8 mouse cellular contexts compared by ENCODE assay signal in the genomic region with DNA sequence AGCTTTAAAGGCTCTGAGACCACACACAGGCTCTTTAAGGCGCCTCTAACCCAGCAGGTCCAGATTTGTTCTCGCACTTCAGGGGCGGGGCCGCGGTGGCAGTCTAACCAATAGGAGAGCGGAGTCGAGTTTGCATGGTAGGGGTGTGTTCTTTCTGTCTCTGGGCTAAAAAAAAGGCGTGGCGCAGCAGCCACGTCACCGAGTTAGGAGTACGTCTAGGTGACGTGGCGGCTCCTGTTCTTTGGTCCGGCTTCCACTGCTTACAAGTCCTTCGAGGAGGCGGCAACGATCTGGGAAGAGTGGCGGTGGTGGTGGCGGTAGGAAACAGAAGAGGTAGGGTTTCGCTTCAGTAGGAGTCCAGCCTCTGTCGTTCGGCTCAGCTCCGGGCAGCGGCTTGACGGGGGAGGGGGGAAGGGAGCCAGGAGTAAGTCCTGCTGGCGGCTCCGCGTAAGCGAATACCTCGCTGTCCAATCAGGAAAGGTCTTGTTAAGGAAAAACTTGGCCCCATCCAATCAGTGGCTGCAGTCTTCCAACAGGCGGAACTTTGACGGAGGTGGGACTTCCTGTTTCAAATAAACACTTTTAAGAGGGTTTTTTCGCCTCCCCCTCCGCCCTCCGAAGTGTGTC. TPM values are rescaled to one million over a fixed set of nuclear protein-coding genes. Genes with fewer than 3 reads are reported as not detected.
DNase-seq lines count a peak whose midpoint lies in the region; ATAC-seq and TF ChIP-seq lines count a peak whose summit lies in the region.

A gene (plus strand): TSS at position 171 of the 627 bp plus-strand sequence.

- in situ Hi-C loops in ES-E14 (cut with MboI; ENCODE audit: low sequenced_read_pairs in 2 of 2, unreplicated experiment in 2 of 2): no loop called here

- H3K4me1 ChIP-seq in ES-E14 (ENCODE audit: control insufficient read depth in 2 of 2, insufficient read depth in 2 of 2, low read length in 2 of 2, poor library complexity in 1 of 2): no peaks in the 10 kb centered on the region
- H3K4me1 ChIP-seq in forebrain, embryonic 15.5 days: peaks cover 36% of the 10 kb centered on the region
- peaks cover 13% of the 10 kb centered on the region for H3K4me1 ChIP-seq in lung, adult 2 months (ENCODE audit: control insufficient read depth, insufficient read depth, low read length)

- no peak for TF ChIP-seq CTCF in lung, adult 2 months (IDR thresholded peaks at IDR 0.05; ENCODE audit: insufficient read depth, low read length)

- no peaks in the 10 kb centered on the region for H3K27me3 ChIP-seq in forebrain, embryonic 15.5 days

- H3K4me2 ChIP-seq in forebrain, embryonic 15.5 days (replicated peaks): peak within 1 kb of the TSS; percentile 98

- H3K9me3 ChIP-seq in ES-E14 (ENCODE audit: control insufficient read depth, insufficient read depth, low read depth, low read length): no peaks in the 10 kb centered on the region
- no peaks in the 10 kb centered on the region for H3K9me3 ChIP-seq in forebrain, embryonic 15.5 days

- TF ChIP-seq POLR2A in lung, adult 2 months (IDR thresholded peaks at IDR 0.05; ENCODE audit: borderline replicate concordance, extremely low read depth, low read depth, low read length): peak; percentile 96

- peak within 1 kb of the TSS; percentile 88 to 89 for H3K4me3 ChIP-seq in ES-E14 (ENCODE audit: insufficient read depth in 1 of 2, low read depth in 1 of 2, low read length in 2 of 2, poor library complexity in 1 of 2, severe bottlenecking in 1 of 2)
- peak within 1 kb of the TSS; percentile 82 for H3K4me3 ChIP-seq in forebrain, embryonic 15.5 days
- H3K4me3 ChIP-seq in lung, adult 2 months (replicated peaks; ENCODE audit: extremely low read depth, low read depth, low read length): peak within 1 kb of the TSS; percentile 98

- peak; percentile 98 for DNase-seq in ES-E14 (ENCODE audit: low read depth, low spot score)
- DNase-seq in cerebellum, adult 11-12 months: peak; percentile 97
- peak; percentile 93 for DNase-seq in heart, postnatal 25 days (ENCODE audit: low spot score)
- DNase-seq in layer of hippocampus, adult 18-20 months (ENCODE audit: low spot score in 2 of 2): peak; percentile 93 to 98
- DNase-seq in lung, adult 2 months: peak; percentile 95
- DNase-seq in thymus, adult 18-20 months: peak; percentile 92 to 95

- H3K9ac ChIP-seq in ES-E14 (ENCODE audit: insufficient read depth, low read depth, low read length, poor library complexity, severe bottlenecking): peak within 1 kb of the TSS; percentile 96
- H3K9ac ChIP-seq in forebrain, embryonic 15.5 days (replicated peaks): peak within 1 kb of the TSS; percentile 85

- peak within 1 kb of the TSS; percentile 95 for H3K27ac ChIP-seq in ES-E14 (ENCODE audit: insufficient read depth, low read depth, low read length, poor library complexity, severe bottlenecking)
- H3K27ac ChIP-seq in forebrain, embryonic 15.5 days (replicated peaks): peak within 1 kb of the TSS; percentile 96

- H3K36me3 ChIP-seq in ES-E14 (ENCODE audit: control insufficient read depth, insufficient read depth, low read length, poor library complexity, severe bottlenecking): peaks cover 28% of the 10 kb centered on the region
- peaks cover 64% of the 10 kb centered on the region for H3K36me3 ChIP-seq in forebrain, embryonic 15.5 days

- ATAC-seq in forebrain, embryonic 15.5 days (replicated peaks): peak; percentile 98
- peak; percentile 93 for ATAC-seq in neutrophil, adult 5-6 weeks (ENCODE audit: extremely low read depth, insufficient number of reproducible peaks, low FRiP score, poor library complexity, severe bottlenecking)

- under 1% methylated on average over 36 of the region's 36 CpGs for WGBS in forebrain, embryonic 15.5 days
- under 1% methylated on average over 36 of the region's 36 CpGs for WGBS in lung, adult 2 months

- intact Hi-C loops in heart, postnatal 25 days (cut with DNase I): no loop called here

TF ChIP-seq in ES-E14, 5 proteins besides CTCF, POLR2A, EP300 and RAD21:
- TF ChIP-seq HCFC1 (IDR thresholded peaks at IDR 0.05; ENCODE audit: borderline replicate concordance, insufficient read depth, low read length): no peak
- 0 out of 2 replicates have a peak, but pooled peaks have one; percentile 36 for TF ChIP-seq ZNF384 (IDR thresholded peaks at IDR 0.05; ENCODE audit: low read depth, low read length)
- peak; percentile 85 for TF ChIP-seq CHD2 (IDR thresholded peaks at IDR 0.05; ENCODE audit: low read depth, low read length)

RNA-seq across cellular contexts. Expression of the gene that starts here (rescaled TPM):
- 66.3 and 73.2 TPM in 2 replicates for total RNA-seq in ES-E14 (2012; rRNA removed)
- polyA plus RNA-seq in forebrain, embryonic 15.5 days (2015; fragmentation: Nextera tagmentation; extraction: Ambion mirVana): 130 and 133 TPM in 2 replicates
- 10 to 100 TPM; 27.6 to 31.0 TPM for total RNA-seq in heart, postnatal 25 days (2021)
- 10 to 100 TPM; 59.5 to 63.6 TPM for total RNA-seq in layer of hippocampus, adult 18-20 months (2021)
- 79.0 and 88.0 TPM in 2 replicates for polyA plus RNA-seq in lung, adult 2 months (2012; rRNA removed)
- total RNA-seq in neutrophil, adult 5-6 weeks (2017): 144 and 149 TPM in 2 replicates

Comparison
In these comparisons a context has a peak if more than half of its experiments do, and no peak if none do; other contexts are left out.
1. Peak in every context shown above with its lines: DNase-seq, ATAC-seq, H3K4me3 ChIP-seq and H3K27ac ChIP-seq.